Mouse (Mus musculus) CH12.LX (cell line): ENCODE data around the gene Lipt2. TPM values are rescaled to one million over a fixed set of nuclear protein-coding genes. Genes with fewer than 3 reads are reported as not detected.

Source experiments
- DNase-seq: peaks from one replicate; pipeline ENCODE4 v3.0.0-alpha.2; 2013; ENCODE audit errors: extremely low read depth
- H3K27ac ChIP-seq: 2 replicates; pipeline ENCODE4 v1.5.1; 2012; ENCODE audit warnings: low read depth, mild to moderate bottlenecking, control low read depth, moderate library complexity; ENCODE audit not compliant: insufficient read depth
- H3K27me3 ChIP-seq: replicated peaks from 2 replicates; pipeline ENCODE3; 2012; ENCODE audit warnings: inconsistent platforms
- H3K36me3 ChIP-seq, 2 experiments: replicated peaks in 1 of 2; 2 replicates each; pipeline versions ENCODE3 to v1.6.1; 2012; ENCODE audit warnings: inconsistent platforms in 1 of 2, low read length in 1 of 2, mild to moderate bottlenecking in 1 of 2, mixed read lengths in 1 of 2, moderate library complexity in 1 of 2; ENCODE audit not compliant: control insufficient read depth in 1 of 2, insufficient read depth in 1 of 2
- H3K4me1 ChIP-seq, 2 experiments: 2 replicates each; pipeline ENCODE4 v1.6.1; 2012; ENCODE audit warnings: inconsistent platforms in 1 of 2, moderate library complexity in 1 of 2; ENCODE audit not compliant: insufficient read depth in 2 of 2, control insufficient read depth in 1 of 2
- H3K4me2 ChIP-seq: 2 replicates; pipeline ENCODE4 v1.6.1; 2012; ENCODE audit warnings: low read depth, mild to moderate bottlenecking, control low read depth; ENCODE audit not compliant: poor library complexity, insufficient read depth, severe bottlenecking
- H3K4me3 ChIP-seq, 3 experiments: fragments of 150-350 bp in 1 of 3; sonication (generic) in 1 of 3; replicated peaks in 1 of 3; 2 replicates each; pipeline versions ENCODE3 to v1.5.1; 2011 to 2012; ENCODE audit warnings: low read depth in 2 of 3, low read length in 2 of 3, mild to moderate bottlenecking in 2 of 3, moderate library complexity in 2 of 3, control low read depth in 1 of 3, improper control_type of control experiment in 1 of 3, inconsistent platforms in 1 of 3, mixed read lengths in 1 of 3; ENCODE audit not compliant: poor library complexity in 1 of 3
- H3K79me2 ChIP-seq: replicated peaks from 2 replicates; pipeline ENCODE4 v1.6.1; 2012; ENCODE audit warnings: mild to moderate bottlenecking, moderate library complexity; ENCODE audit not compliant: control insufficient read depth, poor library complexity, insufficient read depth, severe bottlenecking; ENCODE audit errors: extremely low read depth
- H3K9ac ChIP-seq: 2 replicates; pipeline ENCODE4 v1.6.1; 2012; ENCODE audit warnings: low read depth, mild to moderate bottlenecking, control low read depth, moderate library complexity; ENCODE audit not compliant: insufficient read depth
- H3K9me3 ChIP-seq: replicated peaks from 2 replicates; pipeline ENCODE3; 2012; ENCODE audit warnings: low read length, inconsistent platforms, mixed read lengths
- BHLHE40 ChIP-seq: IDR thresholded peaks from 2 replicates; pipeline ENCODE4 v1.6.1; 2011; ENCODE audit warnings: mild to moderate bottlenecking, low read depth, low read length, improper control_type of control experiment
- CHD2 ChIP-seq: IDR thresholded peaks from 2 replicates; pipeline ENCODE4 v1.6.1; 2011; ENCODE audit warnings: low read length, improper control_type of control experiment
- CTCF ChIP-seq, 2 experiments: IDR thresholded peaks in 1 of 2; conservative IDR thresholded peaks in 1 of 2; 2 replicates each; pipeline ENCODE4 v1.5.1; 2011 to 2012; ENCODE audit warnings: low read depth in 2 of 2, low read length in 2 of 2, improper control_type of control experiment in 1 of 2, inconsistent platforms in 1 of 2, mild to moderate bottlenecking in 1 of 2, moderate library complexity in 1 of 2
- E2F4 ChIP-seq: IDR thresholded peaks from 2 replicates; pipeline ENCODE4 v1.6.1; 2011; ENCODE audit warnings: low read depth, low read length, improper control_type of control experiment; ENCODE audit not compliant: insufficient replicate concordance
- ELF1 ChIP-seq: IDR thresholded peaks from 2 replicates; pipeline ENCODE4 v1.6.1; 2014; ENCODE audit warnings: low read depth, mild to moderate bottlenecking, inconsistent platforms, low read length, improper control_type of control experiment
- EP300 ChIP-seq: IDR thresholded peaks from 2 replicates; pipeline ENCODE4 v1.6.1; 2011; ENCODE audit warnings: low read length, improper control_type of control experiment
- ETS1 ChIP-seq: conservative IDR thresholded peaks from 2 replicates; pipeline ENCODE4 v1.6.1; 2012; ENCODE audit warnings: low read depth, mild to moderate bottlenecking, inconsistent platforms, low read length, improper control_type of control experiment, moderate library complexity
- GABPA ChIP-seq: IDR thresholded peaks from 2 replicates; pipeline ENCODE4 v1.6.1; 2012; ENCODE audit warnings: low read depth, low read length, improper control_type of control experiment, inconsistent platforms; ENCODE audit not compliant: insufficient replicate concordance
- HCFC1 ChIP-seq: IDR thresholded peaks from 2 replicates; pipeline ENCODE4 v1.6.1; 2012; ENCODE audit warnings: low read depth, mild to moderate bottlenecking, inconsistent platforms, low read length, improper control_type of control experiment
- IRF4 ChIP-seq: IDR thresholded peaks from 2 replicates; pipeline ENCODE4 v1.6.1; 2014; ENCODE audit warnings: low read depth, mild to moderate bottlenecking, inconsistent platforms, low read length, improper control_type of control experiment
- JUN ChIP-seq: IDR thresholded peaks from 2 replicates; pipeline ENCODE4 v1.6.1; 2011; ENCODE audit warnings: low read depth, mild to moderate bottlenecking, low read length, improper control_type of control experiment, moderate library complexity; ENCODE audit not compliant: insufficient read depth
- JUND ChIP-seq: conservative IDR thresholded peaks from 2 replicates; pipeline ENCODE4 v1.6.1; 2011; ENCODE audit warnings: low read depth, low read length, improper control_type of control experiment
- KAT2A ChIP-seq: IDR thresholded peaks from 2 replicates; pipeline ENCODE4 v1.6.1; 2012; ENCODE audit warnings: low read length, improper control_type of control experiment, inconsistent platforms; ENCODE audit not compliant: insufficient replicate concordance
- MAFK ChIP-seq: IDR thresholded peaks from 2 replicates; pipeline ENCODE4 v1.6.1; 2011; ENCODE audit warnings: low read length, improper control_type of control experiment; ENCODE audit not compliant: insufficient replicate concordance
- MAZ ChIP-seq: IDR thresholded peaks from 2 replicates; pipeline ENCODE4 v1.6.1; 2012; ENCODE audit warnings: low read depth, mild to moderate bottlenecking, inconsistent platforms, low read length, improper control_type of control experiment, moderate library complexity
- MEF2A ChIP-seq: IDR thresholded peaks from 2 replicates; pipeline ENCODE4 v1.6.1; 2014; ENCODE audit warnings: low read depth, mild to moderate bottlenecking, inconsistent platforms, low read length, improper control_type of control experiment, borderline replicate concordance
- MXI1 ChIP-seq: IDR thresholded peaks from 2 replicates; pipeline ENCODE4 v1.6.1; 2011; ENCODE audit warnings: mild to moderate bottlenecking, low read depth, low read length, improper control_type of control experiment
- NRF1 ChIP-seq: IDR thresholded peaks from 2 replicates; pipeline ENCODE4 v1.6.1; 2014; ENCODE audit warnings: low read depth, mild to moderate bottlenecking, inconsistent platforms, low read length, improper control_type of control experiment, moderate library complexity
- PAX5 ChIP-seq: IDR thresholded peaks from 2 replicates; pipeline ENCODE4 v1.6.1; 2012; ENCODE audit warnings: low read length, inconsistent platforms, mixed read lengths
- POLR2AphosphoS2 ChIP-seq: IDR thresholded peaks from 2 replicates; pipeline ENCODE4 v1.6.1; 2011; ENCODE audit warnings: low read depth, low read length, improper control_type of control experiment
- RAD21 ChIP-seq: IDR thresholded peaks from 2 replicates; pipeline ENCODE4 v1.6.1; 2011; ENCODE audit warnings: low read depth, mild to moderate bottlenecking, low read length, improper control_type of control experiment, moderate library complexity
- SIN3A ChIP-seq: IDR thresholded peaks from 2 replicates; pipeline ENCODE4 v1.6.1; 2012; ENCODE audit warnings: low read length, improper control_type of control experiment, inconsistent platforms
- SMC3 ChIP-seq: IDR thresholded peaks from 2 replicates; pipeline ENCODE4 v1.6.1; 2011; ENCODE audit warnings: low read depth, low read length, improper control_type of control experiment
- TBP ChIP-seq: conservative IDR thresholded peaks from 2 replicates; pipeline ENCODE4 v1.6.1; 2011; ENCODE audit warnings: low read depth, low read length, improper control_type of control experiment
- TCF12 ChIP-seq: IDR thresholded peaks from 2 replicates; pipeline ENCODE4 v1.6.1; 2014; ENCODE audit warnings: low read depth, mild to moderate bottlenecking, inconsistent platforms, low read length, improper control_type of control experiment
- UBTF ChIP-seq: IDR thresholded peaks from 2 replicates; pipeline ENCODE4 v1.6.1; 2012; ENCODE audit warnings: low read depth, mild to moderate bottlenecking, inconsistent platforms, low read length, improper control_type of control experiment, moderate library complexity
- USF1 ChIP-seq: IDR thresholded peaks from 2 replicates; pipeline ENCODE4 v1.6.1; 2014; ENCODE audit warnings: low read depth, mild to moderate bottlenecking, inconsistent platforms, low read length, improper control_type of control experiment
- ZC3H11A ChIP-seq: IDR thresholded peaks from 2 replicates; pipeline ENCODE4 v1.6.1; 2012; ENCODE audit warnings: low read depth, mild to moderate bottlenecking, inconsistent platforms, low read length, improper control_type of control experiment
- ZMIZ1 ChIP-seq: IDR thresholded peaks from 2 replicates; pipeline ENCODE4 v1.6.1; 2012; ENCODE audit warnings: low read depth, mild to moderate bottlenecking, inconsistent platforms, low read length, improper control_type of control experiment
- ZNF384 ChIP-seq: IDR thresholded peaks from 2 replicates; pipeline ENCODE4 v1.6.1; 2012; ENCODE audit warnings: low read depth, low read length, improper control_type of control experiment, inconsistent platforms
- dilution Hi-C: fragments of 300-500 bp; cut with MboI; formaldehyde crosslinking; loops from 2 replicates; pipeline ENCODE4 v1.14.3; 2020; ENCODE audit warnings: low sequenced_read_pairs; ENCODE audit not compliant: extremely low pct_unique_long_range_greater_than_20kb, extremely low pct_ligation_motif_present
- in situ Hi-C: fragments of 300-500 bp; cut with MboI; formaldehyde crosslinking; loops from 3 replicates; pipeline ENCODE4 v1.14.3; 2019; ENCODE audit warnings: low sequenced_read_pairs, low pct_ligation_motif_present, low pct_unique_long_range_greater_than_20kb, mixed read lengths
- polyA plus RNA-seq: library from polyadenylated mRNA; unstranded; fragments of >175 nt; gene quantifications from 2 replicates; pipeline ENCODE4 v1.2.1, GENCODE M21; 2012; ENCODE audit warnings: low read depth; ENCODE audit not compliant: insufficient read length
- total RNA-seq, 2 experiments: library from RNA; depleted of rRNA; stranded (reverse); fragments of 300-350 nt in 1 of 2; fragments of >200 nt in 1 of 2; gene quantifications; 2 replicates each; pipeline ENCODE4 v1.2.3; 2012 to 2014

The Lipt2 gene
- total and polyA plus RNA-seq, 3 experiments, result 5.3 to 15.4 (median 10.3) TPM

DNA sequence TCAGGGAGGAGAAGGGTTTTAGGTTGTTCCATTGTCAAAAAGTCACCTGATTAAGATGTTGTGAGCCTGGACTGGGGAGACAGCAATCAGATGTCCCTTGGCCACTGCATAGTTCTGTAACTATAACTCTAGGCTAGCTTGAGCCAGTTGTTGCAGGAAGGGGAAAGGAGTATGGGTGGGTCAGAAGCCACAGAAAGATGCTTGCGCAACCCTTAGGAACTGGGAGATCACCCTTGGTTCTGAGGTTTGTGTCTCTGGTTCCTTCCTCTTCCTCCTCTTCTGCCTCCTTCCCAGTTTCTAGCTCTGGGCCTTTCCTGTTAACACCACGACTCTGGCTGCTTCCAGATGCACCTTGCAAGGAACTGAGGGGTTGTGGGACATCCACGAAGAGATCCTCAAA is 23.3 kb downstream of the Lipt2 start:
- Histone ChIP-seq H3K9me3 (no peaks in the 10 kb centered on the region), H3K4me3 (no peak overlapping the region), H3K79me2 (no peaks in the 10 kb centered on the region), H3K27me3 (peaks cover 3% of the 10 kb centered on the region), H3K4me1 (no peaks in the 10 kb centered on the region), H3K4me2 (no peak overlapping the region), H3K36me3 (no peaks in the 10 kb centered on the region), H3K9ac (no peak overlapping the region), H3K27ac (no peak overlapping the region)
- in situ Hi-C loops (loop anchor here (25.0 kb wide), 1 partner anchor 170 kb away; the partner anchor contains the start of gene Chrdl2), dilution Hi-C loops (no loop called here)
- TF ChIP-seq GABPA (no peak), BHLHE40 (no peak), CHD2 (no peak), IRF4 (no peak), MEF2A (no peak), UBTF (no peak), MAZ (no peak), ELF1 (no peak), MAFK (no peak), RAD21 (no peak), TBP (no peak), EP300 (no peak), NRF1 (no peak), PAX5 (no peak), JUND (no peak)
- DNase-seq, result no peak

DNA sequence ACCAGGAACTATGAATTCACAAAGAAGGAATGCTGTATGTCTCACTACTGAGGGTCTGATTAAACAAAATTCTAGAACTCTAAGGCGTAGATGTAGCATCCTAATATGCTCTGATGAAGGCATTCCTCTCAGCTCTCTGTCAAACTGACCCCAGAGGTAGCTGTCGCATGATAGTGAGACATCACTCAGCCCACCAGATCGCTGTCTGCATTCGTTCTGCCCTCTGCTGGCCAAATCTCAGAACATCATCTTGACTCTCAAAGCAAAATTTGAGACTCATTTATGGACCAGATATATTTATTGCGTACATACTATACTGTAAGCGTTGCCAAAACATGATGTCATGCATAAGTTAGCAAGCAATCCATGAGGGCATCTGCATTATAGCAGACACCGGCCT is 28.5 kb downstream of the Lipt2 start:
- Histone ChIP-seq H3K9ac (no peak overlapping the region), H3K27ac (no peak overlapping the region), H3K4me3 (no peak overlapping the region), H3K9me3 (no peaks in the 10 kb centered on the region), H3K4me2 (no peak overlapping the region), H3K4me1 (0 out of 4 replicates have a peak, but pooled peaks cover 0 to 4% of the 10 kb centered on the region in 2 experiments), H3K36me3 (no peaks in the 10 kb centered on the region)
- in situ Hi-C loops, result loop anchor here (25.0 kb wide), 1 partner anchor 175 kb away; the partner anchor contains the start of gene Chrdl2
- no peak for TF ChIP-seq SIN3A
- TF ChIP-seq USF1, result no peak
- no peak for TF ChIP-seq TBP
- no peak for TF ChIP-seq KAT2A
- TF ChIP-seq HCFC1, result no peak
- TF ChIP-seq SMC3, result peak; percentile 91
- TF ChIP-seq ZMIZ1, result no peak
- no peak for TF ChIP-seq POLR2AphosphoS2
- TF ChIP-seq GABPA, result no peak
- no peak; the same call in 1 of the 2 replicates for TF ChIP-seq MXI1
- TF ChIP-seq E2F4, result no peak
- TF ChIP-seq PAX5, result no peak
- TF ChIP-seq ZC3H11A, result peak; percentile 41; the same call in 1 of the 2 replicates
- no peak for TF ChIP-seq NRF1
- no peak for TF ChIP-seq CHD2
- TF ChIP-seq JUND, result no peak
- peak; percentile 76 to 84 for TF ChIP-seq CTCF (conservative IDR thresholded peaks at IDR 0.05 in 1 of 2, IDR thresholded peaks at IDR 0.05 in 1 of 2; ENCODE audit: low read depth in 2 of 2, low read length in 2 of 2)
- peak; percentile 78 for TF ChIP-seq RAD21
- no peak for TF ChIP-seq MAZ
- no peak for TF ChIP-seq ZNF384
- TF ChIP-seq JUN, result no peak
- TF ChIP-seq ETS1, result no peak
- TF ChIP-seq TCF12, result no peak
- TF ChIP-seq, all 38 proteins: peak for 4
- peak; percentile 60 for DNase-seq
- Histone ChIP-seq H3K27me3 (peaks cover 5% of the 10 kb centered on the region), H3K79me2 (no peaks in the 10 kb centered on the region)
- dilution Hi-C loops, result no loop called here
